Mouse (Mus musculus) midbrain, embryonic 12.5 days (tissue): ENCODE results near the gene Nup214. TPM values are rescaled to one million over a fixed set of nuclear protein-coding genes. Genes with fewer than 3 reads are reported as not detected.

Experiments used
- ATAC-seq: fragments of 200-750 bp; cut with Nextera tagmentation; 2 replicates; pipeline ENCODE4 v1.8.0; 2017; ENCODE audit warnings: low read depth, moderate TSS enrichment, moderate library complexity; ENCODE audit not compliant: low FRiP score
- H3K27ac ChIP-seq: fragments of 300-500 bp; sonication (generic); replicated peaks from 2 replicates; pipeline ENCODE4 v1.5.1; 2016; ENCODE audit warnings: mild to moderate bottlenecking
- H3K27me3 ChIP-seq: fragments of 300-500 bp; sonication (generic); 2 replicates; pipeline ENCODE4 v1.6.1; 2016; ENCODE audit warnings: mild to moderate bottlenecking
- H3K36me3 ChIP-seq: fragments of 300-500 bp; sonication (generic); 2 replicates; pipeline ENCODE4 v1.6.1; 2016
- H3K4me1 ChIP-seq: fragments of 300-500 bp; sonication (generic); 2 replicates; pipeline ENCODE4 v1.6.1; 2016
- H3K4me2 ChIP-seq: fragments of 300-500 bp; sonication (generic); replicated peaks from 2 replicates; pipeline ENCODE4 v1.6.1; 2016; ENCODE audit warnings: mild to moderate bottlenecking, moderate library complexity
- H3K4me3 ChIP-seq: fragments of 300-500 bp; sonication (generic); 2 replicates; pipeline ENCODE4 v1.5.1; 2016; ENCODE audit warnings: mild to moderate bottlenecking
- H3K9ac ChIP-seq: fragments of 300-500 bp; sonication (generic); replicated peaks from 2 replicates; pipeline ENCODE4 v1.6.1; 2016; ENCODE audit warnings: mild to moderate bottlenecking, moderate library complexity
- H3K9me3 ChIP-seq: fragments of 300-500 bp; sonication (generic); 2 replicates; pipeline ENCODE4 v1.6.1; 2016; ENCODE audit warnings: mild to moderate bottlenecking
- WGBS: fragments of 180-500 bp; shearing (Covaris S2); methylation state at CpG from one replicate; pipeline ENCODE4 v1.1.7; 2016; 5-methylcytosine and 5-hydroxymethylcytosine counted together
- microRNA-seq: library from miRNA; unstranded; fragments of <30 nt; microRNA quantifications from one replicate; pipeline ENCODE4, GENCODE M21; 2017
- polyA plus RNA-seq: library from polyadenylated mRNA; unstranded; fragments of >200 nt; fragmentation: Nextera tagmentation; extraction: Ambion mirVana; gene quantifications from 2 replicates; pipeline ENCODE4 v1.2.1, GENCODE M21; 2016

Nup214 gene
- polyA plus RNA-seq, 1 experiment from 2014 or later = 88.7 TPM

GRCm38 (mm10) chr2:32090145-32090544, 115.9 kb downstream of the Nup214 start:
- Histone ChIP-seq H3K4me3 (no peak overlapping the region), H3K4me1 (peaks cover 8% of the 10 kb centered on the region; the same call in 1 of the 2 replicates), H3K27me3 (peaks cover 59% of the 10 kb centered on the region), H3K9me3 (no peaks in the 10 kb centered on the region), H3K36me3 (no peaks in the 10 kb centered on the region), H3K4me2 (no peak overlapping the region), H3K27ac (no peak overlapping the region), H3K9ac (no peak overlapping the region)
- ATAC-seq = no peak
- WGBS = 65% methylated on average over 2 of the region's 2 CpGs

GRCm38 (mm10) chr2:32091956-32092355, 117.7 kb downstream of the Nup214 start:
- no peaks in the 10 kb centered on the region for H3K36me3 ChIP-seq
- H3K4me2 ChIP-seq = no peak overlapping the region
- H3K4me1 ChIP-seq = peaks cover 22% of the 10 kb centered on the region
- no peak for ATAC-seq
- H3K27ac ChIP-seq = no peak overlapping the region
- H3K9me3 ChIP-seq = no peaks in the 10 kb centered on the region
- H3K9ac ChIP-seq = no peak overlapping the region
- peaks cover 40% of the 10 kb centered on the region for H3K27me3 ChIP-seq
- H3K4me3 ChIP-seq = no peak overlapping the region
- 64% methylated on average over 3 of the region's 3 CpGs for WGBS

- H3K36me3 ChIP-seq = 0 out of 2 replicates have a peak, but pooled peaks cover under 1% of the 10 kb centered on the region
- no peak overlapping the region for H3K9ac ChIP-seq
- peaks cover 14% of the 10 kb centered on the region for H3K4me1 ChIP-seq
- H3K4me3 ChIP-seq = no peak overlapping the region
- 86% methylated on average over 7 of the region's 7 CpGs for WGBS
- no peak for ATAC-seq
- H3K27ac ChIP-seq = no peak overlapping the region
- no peak overlapping the region for H3K4me2 ChIP-seq
- H3K9me3 ChIP-seq = no peaks in the 10 kb centered on the region
- H3K27me3 ChIP-seq = peaks cover 18% of the 10 kb centered on the region
Observed at GRCm38 (mm10) chr2:32094001-32094707, 119.9 kb downstream of the Nup214 start.

DNA sequence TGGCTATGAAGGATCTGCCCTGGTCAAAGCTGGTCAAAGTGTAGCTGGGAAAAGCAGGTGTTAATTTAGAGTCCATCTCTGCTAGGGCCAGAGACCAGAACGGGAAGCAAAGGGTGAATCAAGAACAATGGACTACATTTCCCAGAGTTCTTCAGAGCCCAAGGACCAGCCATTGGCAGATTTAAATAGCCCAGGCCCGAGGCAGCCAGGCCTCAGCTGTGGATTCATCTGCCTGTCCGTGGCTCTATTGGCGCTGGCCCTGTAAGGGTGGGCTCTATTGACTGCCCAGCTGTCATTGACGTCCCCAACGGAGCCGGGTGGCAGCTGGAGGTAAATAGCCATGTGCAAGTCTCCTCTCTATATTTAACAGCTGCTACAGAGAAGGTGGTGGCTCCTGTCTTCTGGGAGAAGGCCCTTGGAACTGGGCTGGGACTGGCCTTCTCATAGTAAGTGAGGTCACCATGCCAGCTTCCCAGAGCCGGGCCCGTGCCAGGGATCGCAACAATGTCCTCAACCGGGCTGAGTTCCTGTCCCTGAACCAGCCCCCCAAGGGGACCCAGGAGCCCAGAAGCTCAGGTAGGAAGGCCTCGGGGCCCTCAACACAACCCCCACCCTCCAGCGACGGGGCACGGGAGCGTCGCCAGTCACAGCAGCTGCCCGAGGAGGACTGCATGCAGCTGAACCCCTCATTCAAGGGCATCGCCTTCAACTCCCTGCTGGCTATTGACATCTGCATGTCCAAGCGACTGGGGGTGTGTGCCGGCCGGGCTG, 121.3 kb downstream of the Nup214 start, which contains the start of gene Plpp7:
Gene Plpp7 (plus strand): TSS at position 178 of the 771 bp plus-strand sequence.
- Histone ChIP-seq H3K9ac (peak within 1 kb of the TSS; percentile 60), H3K4me2 (peak within 1 kb of the TSS; percentile 57), H3K4me1 (peaks cover 14% of the 10 kb centered on the region), H3K9me3 (0 out of 2 replicates have a peak, but pooled peaks cover 4% of the 10 kb centered on the region), H3K36me3 (0 out of 2 replicates have a peak, but pooled peaks cover 8% of the 10 kb centered on the region), H3K27me3 (peaks cover 7% of the 10 kb centered on the region; the same call in 1 of the 2 replicates), H3K4me3 (peak within 1 kb of the TSS; percentile 39), H3K27ac (peak within 1 kb of the TSS; percentile 63)
- ATAC-seq = peak; percentile 95
- WGBS = 55% methylated on average over 22 of the region's 22 CpGs

GRCm38 (mm10) chr2:32096122-32096420, 121.8 kb downstream of the Nup214 start:
- H3K9me3 ChIP-seq = 0 out of 2 replicates have a peak, but pooled peaks cover 5% of the 10 kb centered on the region
- ATAC-seq = 0 out of 2 replicates have a peak, but pooled peaks have one; percentile 3
- peaks cover 7% of the 10 kb centered on the region; the same call in 1 of the 2 replicates for H3K27me3 ChIP-seq
- peaks cover 14% of the 10 kb centered on the region for H3K4me1 ChIP-seq
- peak overlapping the region; percentile 63; the same call in 1 of the 2 replicates for H3K27ac ChIP-seq
- H3K4me3 ChIP-seq = peak overlapping the region; percentile 39
- H3K9ac ChIP-seq = peak overlapping the region; percentile 60
- H3K36me3 ChIP-seq = 0 out of 2 replicates have a peak, but pooled peaks cover 8% of the 10 kb centered on the region
- WGBS = 79% methylated on average over 10 of the region's 10 CpGs
- H3K4me2 ChIP-seq = peak overlapping the region; percentile 57

DNA sequence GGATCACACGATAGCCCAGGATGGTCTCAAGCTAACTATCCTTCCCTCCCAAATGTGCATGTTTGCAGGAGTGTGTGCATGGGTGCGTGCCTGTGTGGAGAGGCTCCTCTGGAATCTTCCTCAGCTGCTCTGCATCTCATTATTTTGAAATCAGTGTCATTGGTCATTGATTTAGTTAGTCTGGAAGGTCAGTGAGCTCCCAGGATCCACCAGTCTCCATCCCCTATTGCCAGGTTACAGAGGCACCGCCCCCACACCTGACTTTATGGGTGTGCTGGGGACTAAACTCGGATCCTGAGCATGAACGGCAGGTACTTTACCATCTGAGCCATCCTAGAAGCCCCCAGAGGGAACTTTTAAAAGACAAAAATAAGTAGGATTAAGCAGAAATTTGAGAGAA, 128.7 kb downstream of the Nup214 start:
- 55% methylated on average over 5 of the region's 5 CpGs for WGBS
- Histone ChIP-seq H3K4me1 (peaks cover 23% of the 10 kb centered on the region), H3K36me3 (0 out of 2 replicates have a peak, but pooled peaks cover 8% of the 10 kb centered on the region), H3K4me2 (peak overlapping the region; percentile 28), H3K9ac (no peak overlapping the region), H3K27me3 (no peaks in the 10 kb centered on the region), H3K4me3 (peak overlapping the region; percentile 14; the same call in 1 of the 2 replicates), H3K27ac (no peak overlapping the region), H3K9me3 (0 out of 2 replicates have a peak, but pooled peaks cover 5% of the 10 kb centered on the region)
- no peak for ATAC-seq

- ATAC-seq = no peak
- 76% methylated on average over 7 of the region's 7 CpGs for WGBS
- Histone ChIP-seq H3K27ac (no peak overlapping the region), H3K4me2 (peak overlapping the region; percentile 28), H3K4me1 (peaks cover 23% of the 10 kb centered on the region), H3K36me3 (0 out of 2 replicates have a peak, but pooled peaks cover 8% of the 10 kb centered on the region), H3K9me3 (0 out of 2 replicates have a peak, but pooled peaks cover 5% of the 10 kb centered on the region), H3K27me3 (no peaks in the 10 kb centered on the region), H3K9ac (no peak overlapping the region), H3K4me3 (no peak overlapping the region)
Observed at GRCm38 (mm10) chr2:32103557-32103956, 129.3 kb downstream of the Nup214 start.

Small RNA genes within 50 kb of the gene (microRNA-seq; reads per million reads assigned to microRNA genes)
- not detected for gene Mir7674

Other genes with a start within 250 kb of the Nup214 start
- gene Qrfp, start 163.9 kb upstream of the Nup214 start, polyA plus RNA-seq = 0.09 and 0.12 TPM in 2 replicates
- 5.3 and 6.9 TPM in 2 replicates for gene Fibcd1, start 128.4 kb upstream of the Nup214 start, polyA plus RNA-seq
- 13.5 and 14.5 TPM in 2 replicates for gene Lamc3, start 87.1 kb upstream of the Nup214 start, polyA plus RNA-seq
- gene Aif1l, start 24.3 kb upstream of the Nup214 start, polyA plus RNA-seq = 41.4 and 51.4 TPM in 2 replicates
- gene Fam78a, start 110.4 kb downstream of the Nup214 start, polyA plus RNA-seq = 0.79 and 0.97 TPM in 2 replicates
- gene Plpp7, start 121.1 kb downstream of the Nup214 start, polyA plus RNA-seq = 8.4 and 9.9 TPM in 2 replicates
- 99.1 and 121 TPM in 2 replicates for gene Prrc2b, start 176.6 kb downstream of the Nup214 start, polyA plus RNA-seq